Mouse (Mus musculus) frontal cortex, adult (tissue): ENCODE data around the gene Gm28043.
A peak's percentile ranks its signal among the peaks of the same experiment; 100 is the strongest.
"Not testable (repeated sequence)": the region's sequence is repeated elsewhere in the genome, so short reads cannot be mapped to it uniquely, and the experiment has no call there.

Experiments
- ATAC-seq: cut with Nextera tagmentation; 2 replicates; pipeline ENCODE4 v1.9.2; 2017; ENCODE audit warnings: mild to moderate bottlenecking, moderate library complexity, mixed read lengths; ENCODE audit not compliant: low TSS enrichment

Gene Gm28043

GRCm38 (mm10) chr17:29614115-29615023, at the start of gene Gm28043, which contains the start of gene Rnf8:
Gene Gm28043, plus strand, starts transcription at chr17:29614876.
Gene Rnf8, plus strand, starts transcription at chr17:29614790.
- peak; percentile 91 for ATAC-seq

- no peak for ATAC-seq
Measured at GRCm38 (mm10) chr17:29565521-29565920, 49.2 kb upstream of the Gm28043 start.

GRCm38 (mm10) chr17:29568435-29568834, 46.2 kb upstream of the Gm28043 start:
- no peak for ATAC-seq

GRCm38 (mm10) chr17:29569831-29570230, 44.8 kb upstream of the Gm28043 start:
- no peak for ATAC-seq

GRCm38 (mm10) chr17:29579579-29580126, 35.0 kb upstream of the Gm28043 start:
- ATAC-seq: no peak

GRCm38 (mm10) chr17:29583569-29583968, 31.1 kb upstream of the Gm28043 start:
- no peak for ATAC-seq

GRCm38 (mm10) chr17:29584306-29584705, 30.4 kb upstream of the Gm28043 start:
- ATAC-seq: no peak

- no peak for ATAC-seq
Measured at GRCm38 (mm10) chr17:29584737-29585136, 29.9 kb upstream of the Gm28043 start.

GRCm38 (mm10) chr17:29585446-29585845, 29.2 kb upstream of the Gm28043 start:
- ATAC-seq: no peak

- ATAC-seq: no peak
Measured at GRCm38 (mm10) chr17:29586921-29587320, 27.8 kb upstream of the Gm28043 start.

GRCm38 (mm10) chr17:29589221-29589898, 25.3 kb upstream of the Gm28043 start:
- ATAC-seq: peak; percentile 67; the same call in 1 of the 2 replicates

GRCm38 (mm10) chr17:29595891-29596770, 18.5 kb upstream of the Gm28043 start:
- ATAC-seq: no peak

GRCm38 (mm10) chr17:29596771-29597132, 17.9 kb upstream of the Gm28043 start:
- ATAC-seq: no peak

GRCm38 (mm10) chr17:29599051-29599450, 15.6 kb upstream of the Gm28043 start:
- no peak for ATAC-seq

- ATAC-seq: no peak
Measured at GRCm38 (mm10) chr17:29599537-29599936, 15.1 kb upstream of the Gm28043 start.

- no peak for ATAC-seq
Measured at GRCm38 (mm10) chr17:29601391-29601790, 13.3 kb upstream of the Gm28043 start.

GRCm38 (mm10) chr17:29603283-29603682, 11.4 kb upstream of the Gm28043 start:
- ATAC-seq: peak; percentile 84

GRCm38 (mm10) chr17:29613453-29613852, 1.2 kb upstream of the Gm28043 start:
- ATAC-seq: not testable (repeated sequence)

- peak; percentile 42 for ATAC-seq
Measured at GRCm38 (mm10) chr17:29615024-29615551, 412 bp downstream of the Gm28043 start.

- peak; percentile 62 for ATAC-seq
Measured at GRCm38 (mm10) chr17:29615616-29616015, 940 bp downstream of the Gm28043 start.

GRCm38 (mm10) chr17:29619231-29619630, 4.6 kb downstream of the Gm28043 start:
- ATAC-seq: no peak
